Comparison of ENCODE assay signal across 22 mouse cellular contexts in genomic region chr19:53877779-53878178, GRCm38 (mm10). TPM values are rescaled to one million over a fixed set of nuclear protein-coding genes. Genes with fewer than 3 reads are reported as not detected.
DNase-seq lines count a peak whose midpoint lies in the region; ATAC-seq and TF ChIP-seq lines count a peak whose summit lies in the region.
"Had no signal": no experiment of that assay in that cellular context is flagged by ENCODE, and none has a peak within 500 bp of the region (broad histone marks: within the 10 kb centered on the region; RNA-seq: fewer than 3 reads in every experiment).

No protein-coding gene starts in this region.

- H3K4me2 ChIP-seq in embryonic facial prominence, embryonic 15.5 days (replicated peaks): no peak overlapping the region
- H3K4me2 ChIP-seq: forebrain, embryonic 12.5 days had no signal

- TF ChIP-seq EP300 in MEL (IDR thresholded peaks at IDR 0.05; ENCODE audit: low read depth in 1 of 2, low read length in 2 of 2): no peak

- H3K4me1 ChIP-seq in MEL (ENCODE audit: control insufficient read depth in 1 of 2, insufficient read depth in 2 of 2, low read length in 2 of 2): peaks cover 4 to 5% of the 10 kb centered on the region in 2 experiments; a peak in 3 of 4 replicates
- H3K4me1 ChIP-seq in embryonic facial prominence, embryonic 15.5 days: peaks cover 23% of the 10 kb centered on the region
- H3K4me1 ChIP-seq: forebrain, embryonic 12.5 days had no signal

- no peak for ATAC-seq in embryonic facial prominence, embryonic 15.5 days (ENCODE audit: insufficient number of reproducible peaks, low FRiP score, low TSS enrichment, low read depth)
- ATAC-seq: activated CD4-positive, CD25-positive, alpha-beta regulatory T cell, adult 4 months; forebrain, embryonic 14.5 days; forebrain, embryonic 16.5 days; Patski had no signal

- H3K27ac ChIP-seq in MEL (ENCODE audit: control insufficient read depth, low read depth, low read length): no peak overlapping the region
- peak overlapping the region; percentile 13 for H3K27ac ChIP-seq in embryonic facial prominence, embryonic 15.5 days (replicated peaks)
- H3K27ac ChIP-seq: forebrain, embryonic 10.5 days; forebrain, embryonic 12.5 days had no signal

- H3K36me3 ChIP-seq in MEL (ENCODE audit: control insufficient read depth in 1 of 2, insufficient read depth in 2 of 2, low read length in 2 of 2): no peaks in the 10 kb centered on the region; a peak in 1 of 4 replicates
- no peaks in the 10 kb centered on the region for H3K36me3 ChIP-seq in embryonic facial prominence, embryonic 15.5 days
- H3K36me3 ChIP-seq: forebrain, embryonic 10.5 days; forebrain, embryonic 12.5 days; G1E had no signal

- intact Hi-C loops in heart, postnatal 36 days (cut with DNase I): no loop called here

- no peaks in the 10 kb centered on the region for H3K79me2 ChIP-seq in MEL (ENCODE audit: control insufficient read depth, insufficient read depth, low read length, poor library complexity)

- no peaks in the 10 kb centered on the region for H3K27me3 ChIP-seq in MEL (ENCODE audit: control insufficient read depth in 1 of 2, insufficient read depth in 2 of 2, low read length in 2 of 2)
- H3K27me3 ChIP-seq in embryonic facial prominence, embryonic 15.5 days: no peaks in the 10 kb centered on the region
- H3K27me3 ChIP-seq: forebrain, embryonic 12.5 days had no signal

- no peak for TF ChIP-seq CTCF in MEL (IDR thresholded peaks at IDR 0.05 in 2 of 3, conservative IDR thresholded peaks at IDR 0.05 in 1 of 3; ENCODE audit: control insufficient read depth in 1 of 3, insufficient read depth in 1 of 3, low read depth in 2 of 3, low read length in 3 of 3, poor library complexity in 1 of 3, severe bottlenecking in 1 of 3)

- H3K9ac ChIP-seq in MEL (ENCODE audit: control insufficient read depth, low read depth, low read length, poor library complexity, severe bottlenecking): no peak overlapping the region
- H3K9ac ChIP-seq in embryonic facial prominence, embryonic 15.5 days: no peak overlapping the region
- H3K9ac ChIP-seq: forebrain, embryonic 12.5 days had no signal

- H3K4me3 ChIP-seq in MEL (ENCODE audit: control insufficient read depth in 1 of 2, insufficient read depth in 1 of 2, low read depth in 2 of 2, low read length in 2 of 2): no peak overlapping the region
- no peak overlapping the region for H3K4me3 ChIP-seq in embryonic facial prominence, embryonic 15.5 days (replicated peaks)
- H3K4me3 ChIP-seq: erythroblast, embryonic 14.5 days; forebrain, embryonic 10.5 days; forebrain, embryonic 12.5 days had no signal

- no peak for TF ChIP-seq RAD21 in MEL (IDR thresholded peaks at IDR 0.05; ENCODE audit: low read depth, low read length)

- no peaks in the 10 kb centered on the region for H3K9me3 ChIP-seq in MEL (replicated peaks; ENCODE audit: insufficient read depth, low read length)
- H3K9me3 ChIP-seq in embryonic facial prominence, embryonic 15.5 days (replicated peaks): no peaks in the 10 kb centered on the region
- H3K9me3 ChIP-seq: forebrain, embryonic 10.5 days; forebrain, embryonic 12.5 days; G1E had no signal

- TF ChIP-seq POLR2A in MEL (IDR thresholded peaks at IDR 0.05; ENCODE audit: control insufficient read depth in 1 of 2, insufficient read depth in 1 of 2, low read depth in 1 of 2, low read length in 2 of 2, poor library complexity in 1 of 2): no peak

- 28% methylated on average over 1 of the region's 1 CpGs for WGBS in embryonic facial prominence, embryonic 15.5 days

- peak; percentile 64 for DNase-seq in heart, adult 11 months
- no peak for DNase-seq in heart, postnatal 36 days
- no peak for DNase-seq in MEL (ENCODE audit: low read depth, low spot score)
- no peak for DNase-seq in kidney, adult 11 months
- DNase-seq in thymus, postnatal 0 days (ENCODE audit: low spot score): no peak
- DNase-seq: adrenal gland, adult 8-10 months; adrenal gland, postnatal 14 days; adrenal gland, postnatal 36 days; cerebellum, adult 11-12 months; cerebellum, adult 2 months; cerebellum, adult 9-10 months; cerebellum, postnatal 10 days; cerebellum, postnatal 25 days had no signal

TF ChIP-seq in MEL, 35 proteins besides CTCF, POLR2A, EP300 and RAD21:
- TF ChIP-seq BHLHE40 (IDR thresholded peaks at IDR 0.05; ENCODE audit: borderline replicate concordance, low read depth, low read length) (no peak), ZKSCAN1 (IDR thresholded peaks at IDR 0.05; ENCODE audit: low read depth, low read length) (no peak), ETS1 (IDR thresholded peaks at IDR 0.05; ENCODE audit: low read depth, low read length) (no peak), POLR2AphosphoS5 (IDR thresholded peaks at IDR 0.05; ENCODE audit: borderline replicate concordance, low read depth, low read length) (no peak), MAFK (IDR thresholded peaks at IDR 0.05; ENCODE audit: borderline replicate concordance, low read depth, low read length) (no peak), TBP (IDR thresholded peaks at IDR 0.05; ENCODE audit: low read depth, low read length) (no peak), RCOR1 (IDR thresholded peaks at IDR 0.05; ENCODE audit: low read depth, low read length) (no peak), ZNF384 (IDR thresholded peaks at IDR 0.05; ENCODE audit: low read depth, low read length) (peak; percentile 67), MAX (IDR thresholded peaks at IDR 0.05; ENCODE audit: low read length) (no peak)

RNA-seq across cellular contexts. Expression of gene Pdcd4, which starts 14.3 kb away (rescaled TPM):
- 10 to 100 TPM; 23.1 to 27.5 TPM for total RNA-seq in heart, postnatal 36 days (2021)
- 19.7 and 30.0 TPM in 2 replicates for total RNA-seq in MEL (2012; rRNA removed)
- 10 to 100 TPM in 1 of 2 experiments, not detected in 1; 37.6 TPM for polyA plus RNA-seq in MEL (2012; ENCODE audit: insufficient read depth in 1 of 2, insufficient read length in 2 of 2, low read depth in 1 of 2, low replicate concordance in 2 of 2, missing spikeins in 1 of 2)
- 111 and 122 TPM in 2 replicates for polyA plus RNA-seq in embryonic facial prominence, embryonic 15.5 days (2015; fragmentation: Nextera tagmentation; extraction: Ambion mirVana)
- 156 and 182 TPM in 2 replicates for polyA plus RNA-seq in thymus, postnatal 0 days (2015; fragmentation: Nextera tagmentation; extraction: Ambion mirVana)
